Mouse (Mus musculus): ENCODE results near the gene Tmem135.

DNA sequence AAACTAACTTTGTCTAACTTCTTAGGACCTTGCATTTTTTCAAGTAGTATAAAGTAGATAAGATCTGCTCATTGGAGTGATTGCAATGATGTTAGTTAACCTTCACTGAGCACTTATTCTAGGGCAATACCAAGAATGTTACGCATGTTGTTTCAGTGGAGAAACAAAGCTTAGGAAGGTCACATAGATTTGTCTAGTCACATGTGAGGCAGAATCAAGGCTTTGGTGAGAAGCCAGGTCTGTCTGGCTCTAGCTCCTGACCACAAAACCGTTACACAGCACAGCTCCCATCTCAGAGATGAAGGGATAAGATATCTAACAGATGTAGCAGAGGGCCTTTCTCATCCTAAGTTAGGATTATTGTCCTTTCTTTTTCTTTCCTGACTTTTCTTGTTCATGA lies 13.4 kb downstream of the Tmem135 start:
- no peak for TF ChIP-seq GABPA (IDR thresholded peaks at IDR 0.05; ENCODE audit: low read depth, low read length)
- no peak for TF ChIP-seq GATA1 (IDR thresholded peaks at IDR 0.05; ENCODE audit: low read depth, low read length)
- no peak for TF ChIP-seq CTCF (IDR thresholded peaks at IDR 0.05 in 2 of 3, conservative IDR thresholded peaks at IDR 0.05 in 1 of 3; ENCODE audit: control insufficient read depth in 1 of 3, insufficient read depth in 1 of 3, low read depth in 2 of 3, low read length in 3 of 3, poor library complexity in 1 of 3, severe bottlenecking in 1 of 3)
- no peak for TF ChIP-seq TCF12 (IDR thresholded peaks at IDR 0.05; ENCODE audit: low read depth, low read length)
- TF ChIP-seq CHD1 (IDR thresholded peaks at IDR 0.05; ENCODE audit: low read depth, low read length) = no peak
- no peak for TF ChIP-seq POLR2AphosphoS5 (IDR thresholded peaks at IDR 0.05; ENCODE audit: borderline replicate concordance, low read depth, low read length)
- TF ChIP-seq SMC3 (IDR thresholded peaks at IDR 0.05; ENCODE audit: low read depth, low read length) = no peak
- TF ChIP-seq POLR2A (IDR thresholded peaks at IDR 0.05; ENCODE audit: control insufficient read depth in 1 of 2, insufficient read depth in 1 of 2, low read depth in 1 of 2, low read length in 2 of 2, poor library complexity in 1 of 2) = no peak
- no peak for TF ChIP-seq NRF1 (IDR thresholded peaks at IDR 0.05; ENCODE audit: insufficient read depth, low read depth, low read length, poor library complexity, severe bottlenecking)
- no peak for TF ChIP-seq KAT2A (conservative IDR thresholded peaks at IDR 0.05; ENCODE audit: low read depth, low read length)
- TF ChIP-seq SIN3A (IDR thresholded peaks at IDR 0.05; ENCODE audit: low read length) = no peak
